Mouse (Mus musculus) liver, adult 2 months (tissue): Measurements from ENCODE around the gene Bcl9. TPM values are rescaled to one million over a fixed set of nuclear protein-coding genes. Genes with fewer than 3 reads are reported as not detected.

Experiments used
- DNase-seq: peaks from one replicate; pipeline ENCODE4 v3.0.0-alpha.2; 2011; ENCODE audit warnings: low read depth, low spot score; ENCODE audit errors: extremely low read depth
- H3K27ac ChIP-seq: fragments of 200-500 bp; replicated peaks from 2 replicates; pipeline ENCODE4 v1.5.1; 2012; ENCODE audit warnings: low read depth, mild to moderate bottlenecking, control low read depth, inconsistent platforms, low read length; ENCODE audit not compliant: insufficient read depth
- H3K27me3 ChIP-seq: fragments of 200-500 bp; 2 replicates; pipeline ENCODE4 v1.6.1; 2012; ENCODE audit warnings: mild to moderate bottlenecking, moderate library complexity, low read length, inconsistent platforms; ENCODE audit not compliant: control insufficient read depth, insufficient read depth
- H3K36me3 ChIP-seq: fragments of 200-500 bp; 2 replicates; pipeline ENCODE4 v1.6.1; 2012; ENCODE audit warnings: low read length, inconsistent platforms; ENCODE audit not compliant: control insufficient read depth, insufficient read depth
- H3K4me1 ChIP-seq: fragments of 200-500 bp; 2 replicates; pipeline ENCODE4 v1.6.1; 2011; ENCODE audit warnings: low read length; ENCODE audit not compliant: control insufficient read depth, insufficient read depth
- H3K4me3 ChIP-seq: fragments of 200-500 bp; 2 replicates; pipeline ENCODE4 v1.5.1; 2011; ENCODE audit warnings: low read depth, mild to moderate bottlenecking, control low read depth, low read length, moderate library complexity; ENCODE audit not compliant: insufficient read depth
- H3K79me2 ChIP-seq: fragments of 200-500 bp; 2 replicates; pipeline ENCODE4 v1.6.1; 2012; ENCODE audit warnings: inconsistent platforms, mild to moderate bottlenecking, low read length, moderate library complexity; ENCODE audit not compliant: control insufficient read depth, insufficient read depth
- H3K9ac ChIP-seq: fragments of 200-500 bp; 2 replicates; pipeline ENCODE4 v1.6.1; 2012; ENCODE audit warnings: low read depth, mild to moderate bottlenecking, control low read depth, inconsistent platforms, low read length
- CTCF ChIP-seq: fragments of 200-500 bp; IDR thresholded peaks from 2 replicates; pipeline ENCODE4 v1.5.1; 2011; ENCODE audit warnings: low read depth, low read length, control low read depth
- POLR2A ChIP-seq: fragments of 200-500 bp; IDR thresholded peaks from 2 replicates; pipeline ENCODE4 v1.6.1; 2011; ENCODE audit warnings: low read length, control low read depth; ENCODE audit not compliant: insufficient read depth; ENCODE audit errors: extremely low read depth
- WGBS: fragments of 180-500 bp; shearing (Covaris S2); methylation state at CpG from one replicate; pipeline ENCODE4 v1.1.7; 2018; 5-methylcytosine and 5-hydroxymethylcytosine counted together
- polyA plus RNA-seq: library from polyadenylated mRNA; depleted of rRNA; stranded (reverse); fragments of >200 nt; gene quantifications from 2 replicates; pipeline ENCODE4 v1.2.3, GENCODE M21; 2012
- total RNA-seq: library from RNA; depleted of rRNA; stranded (reverse); fragments of >200 nt; gene quantifications from 2 replicates; pipeline ENCODE4 v1.2.3, GENCODE M21; 2014

Gene Bcl9
- total and polyA plus RNA-seq, 2 experiments = 1.0 to 3.1 TPM

DNA sequence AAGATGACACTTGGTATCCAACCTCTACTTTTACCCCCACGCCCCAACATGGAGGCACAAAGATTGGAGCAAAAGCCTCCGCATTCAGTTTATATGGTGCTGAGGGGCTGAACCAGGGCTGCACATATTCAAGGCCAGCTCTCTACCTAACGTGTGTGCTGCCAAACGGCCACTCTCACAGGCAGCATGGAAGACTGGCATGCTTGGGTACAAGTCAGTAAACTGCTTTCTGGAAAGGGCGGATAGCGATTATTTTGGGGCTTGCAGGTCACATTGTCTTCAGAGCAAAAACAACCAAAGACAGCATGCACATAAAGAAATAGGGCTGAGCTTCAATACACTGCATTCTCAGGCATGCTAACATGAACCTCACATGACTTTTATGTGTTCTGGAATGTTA lies 44.8 kb downstream of the Bcl9 start:
- Histone ChIP-seq H3K4me1 (no peaks in the 10 kb centered on the region), H3K27me3 (no peaks in the 10 kb centered on the region), H3K4me3 (no peak overlapping the region), H3K79me2 (no peaks in the 10 kb centered on the region), H3K27ac (no peak overlapping the region), H3K36me3 (no peaks in the 10 kb centered on the region), H3K9ac (no peak overlapping the region)
- no peak for DNase-seq
- WGBS = 92% methylated on average over 6 of the region's 6 CpGs
- TF ChIP-seq POLR2A (no peak), CTCF (no peak)

DNA sequence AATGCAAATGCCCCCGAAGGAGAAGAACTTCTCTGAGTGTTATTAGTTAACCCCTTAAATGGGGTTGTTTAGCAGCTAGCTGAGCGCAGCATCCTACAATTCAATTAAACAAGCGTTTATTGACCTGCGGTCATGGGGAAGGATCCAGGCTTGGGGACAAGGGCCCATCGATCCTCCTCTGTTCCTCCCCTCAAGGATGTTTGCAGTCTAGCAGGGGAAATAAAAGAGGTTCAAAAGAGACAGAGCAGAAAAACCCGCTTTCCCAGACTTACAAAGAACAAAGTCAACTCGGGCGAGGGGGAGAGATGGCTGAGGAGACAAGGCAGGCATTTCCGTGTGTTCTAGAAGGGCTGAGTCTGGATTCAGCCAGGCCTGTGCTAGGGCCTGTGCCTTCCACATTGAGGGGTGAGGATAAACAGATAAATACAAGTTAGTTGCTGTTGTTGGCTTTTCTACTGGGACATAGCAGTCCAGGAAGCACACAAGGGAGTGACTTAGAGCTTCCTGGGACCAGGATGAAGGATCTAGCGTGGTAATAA lies 55.0 kb downstream of the Bcl9 start:
- Histone ChIP-seq H3K4me1 (no peaks in the 10 kb centered on the region), H3K79me2 (no peaks in the 10 kb centered on the region), H3K36me3 (no peaks in the 10 kb centered on the region), H3K9ac (no peak overlapping the region), H3K27ac (no peak overlapping the region), H3K27me3 (no peaks in the 10 kb centered on the region), H3K4me3 (no peak overlapping the region)
- DNase-seq = no peak
- WGBS = 84% methylated on average over 10 of the region's 10 CpGs
- no peak for TF ChIP-seq POLR2A
- TF ChIP-seq CTCF = no peak

DNA sequence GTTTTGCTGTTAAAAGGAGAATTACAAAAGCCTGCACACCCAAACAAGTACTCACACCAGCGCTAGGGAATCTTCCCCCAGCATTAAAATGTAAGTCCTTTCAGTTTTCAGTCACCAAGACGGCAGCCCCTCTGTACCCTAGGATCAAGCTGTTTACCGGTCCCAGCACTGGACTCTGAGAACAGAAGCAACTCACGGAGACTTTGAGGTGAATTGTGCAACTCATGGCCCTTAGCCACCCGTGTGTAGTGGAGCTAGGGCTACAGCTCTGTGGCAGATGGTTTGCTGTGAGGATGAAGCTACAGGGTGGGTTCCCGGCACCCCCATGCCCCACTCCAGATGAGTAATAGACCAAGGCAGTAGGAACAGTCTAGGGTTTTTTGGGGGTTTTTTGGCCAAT lies 55.9 kb downstream of the Bcl9 start:
- no peak overlapping the region for H3K4me3 ChIP-seq
- no peaks in the 10 kb centered on the region for H3K4me1 ChIP-seq
- DNase-seq = peak; percentile 30
- no peaks in the 10 kb centered on the region for H3K79me2 ChIP-seq
- TF ChIP-seq POLR2A (no peak), CTCF (no peak)
- H3K27me3 ChIP-seq = no peaks in the 10 kb centered on the region
- 45% methylated on average over 6 of the region's 6 CpGs for WGBS
- H3K9ac ChIP-seq = no peak overlapping the region
- no peaks in the 10 kb centered on the region for H3K36me3 ChIP-seq
- H3K27ac ChIP-seq = no peak overlapping the region

DNA sequence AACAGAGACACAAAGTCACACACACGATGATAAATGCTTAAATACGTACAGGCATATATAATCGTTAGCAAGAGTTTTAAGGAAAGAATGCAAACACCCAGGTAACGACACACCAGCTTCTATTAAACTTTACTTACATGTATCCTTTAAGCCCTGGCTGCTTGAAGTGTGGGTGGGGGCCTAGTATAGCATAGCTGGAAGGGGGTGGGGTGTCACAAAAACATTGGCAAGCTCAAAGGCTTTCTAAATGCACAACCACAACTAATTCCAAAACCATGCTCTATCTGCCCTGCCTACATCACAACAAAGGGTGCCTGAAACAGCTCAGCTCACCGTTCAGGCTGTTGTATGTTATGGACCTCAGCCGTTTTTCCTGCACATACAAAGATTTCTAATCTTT lies 57.9 kb downstream of the Bcl9 start:
- no peaks in the 10 kb centered on the region for H3K4me1 ChIP-seq
- no peak overlapping the region for H3K4me3 ChIP-seq
- TF ChIP-seq CTCF (no peak), POLR2A (no peak)
- H3K27me3 ChIP-seq = no peaks in the 10 kb centered on the region
- no peak for DNase-seq
- no peak overlapping the region for H3K27ac ChIP-seq
- 95% methylated on average over 6 of the region's 6 CpGs for WGBS
- H3K79me2 ChIP-seq = no peaks in the 10 kb centered on the region
- no peak overlapping the region for H3K9ac ChIP-seq
- H3K36me3 ChIP-seq = no peaks in the 10 kb centered on the region

DNA sequence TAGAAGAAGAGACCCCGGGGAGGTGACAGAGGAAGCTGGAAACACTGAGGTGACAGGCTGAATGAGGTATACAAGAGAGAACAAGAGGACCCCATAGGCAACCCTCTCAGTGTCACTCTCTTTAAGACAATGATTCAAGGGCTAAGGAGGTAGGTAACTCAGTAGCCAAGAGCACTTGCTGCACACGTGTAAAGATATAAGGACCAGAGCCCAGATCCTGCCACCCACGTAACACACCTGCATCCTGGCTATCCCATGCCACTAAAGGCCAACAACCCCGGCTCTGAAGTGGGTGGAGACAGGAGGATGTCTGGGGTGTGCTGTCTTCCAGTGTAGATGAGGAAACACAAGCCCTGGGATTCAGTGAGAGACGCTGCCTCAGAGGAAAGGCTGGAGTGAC lies 58.4 kb downstream of the Bcl9 start:
- DNase-seq = no peak
- no peak for TF ChIP-seq CTCF
- TF ChIP-seq POLR2A = no peak
- no peaks in the 10 kb centered on the region for H3K79me2 ChIP-seq
- no peaks in the 10 kb centered on the region for H3K27me3 ChIP-seq
- H3K27ac ChIP-seq = no peak overlapping the region
- no peaks in the 10 kb centered on the region for H3K4me1 ChIP-seq
- H3K4me3 ChIP-seq = no peak overlapping the region
- WGBS = 88% methylated on average over 5 of the region's 5 CpGs
- no peaks in the 10 kb centered on the region for H3K36me3 ChIP-seq
- no peak overlapping the region for H3K9ac ChIP-seq

DNA sequence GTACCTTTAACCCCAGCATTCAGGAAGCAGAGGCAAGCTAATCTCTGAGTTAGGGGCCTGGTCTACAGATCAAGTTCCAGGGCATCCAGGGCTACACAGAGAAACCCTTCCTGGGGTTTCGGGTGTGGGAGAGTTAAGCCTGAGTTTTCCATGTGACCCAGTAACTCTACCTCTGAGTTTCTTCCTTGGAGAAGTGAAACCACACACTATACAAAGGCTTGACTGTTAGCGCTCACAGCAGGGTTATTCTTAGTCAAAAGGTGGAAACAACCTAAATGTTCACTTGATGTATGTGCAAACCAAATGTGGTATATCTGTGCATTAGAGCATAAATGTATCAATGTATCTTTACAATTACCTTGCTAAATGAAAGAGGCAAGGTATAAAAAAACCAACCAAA lies 59.2 kb downstream of the Bcl9 start:
- 88% methylated on average over 2 of the region's 2 CpGs for WGBS
- Histone ChIP-seq H3K36me3 (no peaks in the 10 kb centered on the region), H3K4me3 (no peak overlapping the region), H3K27me3 (no peaks in the 10 kb centered on the region), H3K9ac (no peak overlapping the region), H3K27ac (no peak overlapping the region), H3K4me1 (no peaks in the 10 kb centered on the region), H3K79me2 (no peaks in the 10 kb centered on the region)
- no peak for DNase-seq
- no peak for TF ChIP-seq CTCF
- no peak for TF ChIP-seq POLR2A
